Mouse (Mus musculus) left cerebral cortex, adult 2 months (tissue): ENCODE data around the gene Rnf220. TPM values are rescaled to one million over a fixed set of nuclear protein-coding genes. Genes with fewer than 3 reads are reported as not detected.
A peak's percentile ranks its signal among the peaks of the same experiment; 100 is the strongest.

Experiments used
- DNase-seq, 2 experiments: peaks; one replicate each; pipeline ENCODE4 v3.0.0; 2021 to 2022; ENCODE audit warnings: low spot score in 2 of 2, mixed read lengths in 1 of 2; ENCODE audit errors: extremely low spot score in 1 of 2
- H3K27ac ChIP-seq: fragments of 200-600 bp; 2 replicates; pipeline ENCODE4 v1.8.1; 2022
- H3K4me3 ChIP-seq: fragments of 200-600 bp; 2 replicates; pipeline ENCODE4 v1.8.1; 2022
- CTCF ChIP-seq: fragments of 200-600 bp; IDR thresholded peaks from 2 replicates; pipeline ENCODE4 v1.8.1; 2022; ENCODE audit warnings: antibody characterized with exemption, mild to moderate bottlenecking, moderate library complexity
- intact Hi-C: fragments of 180-260 bp; cut with DNase I; formaldehyde crosslinking; loops from one replicate; pipeline ENCODE4 v1.15.1; 2025
- total RNA-seq, 2 experiments: library from RNA; stranded (reverse); gene quantifications; 2 replicates each; pipeline ENCODE4 v1.2.3; 2021

Rnf220 gene
- total RNA-seq, 2 experiments from 2014 or later: 192 to 199 TPM

GRCm38 (mm10) chr4:117486188-117486587 lies 10.7 kb downstream of the Rnf220 start:
- Histone ChIP-seq H3K27ac (no peak overlapping the region), H3K4me3 (no peak overlapping the region)
- intact Hi-C loops: no loop called here
- DNase-seq: no peak
- TF ChIP-seq CTCF: no peak

GRCm38 (mm10) chr4:117485045-117485780 lies 11.6 kb downstream of the Rnf220 start:
- H3K27ac ChIP-seq: no peak overlapping the region; the same call in 1 of the 2 replicates
- no peak for DNase-seq
- no peak for TF ChIP-seq CTCF

GRCm38 (mm10) chr4:117484256-117485044 lies 12.4 kb downstream of the Rnf220 start:
- H3K27ac ChIP-seq: peak overlapping the region; percentile 18; the same call in 1 of the 2 replicates

More at GRCm38 (mm10) chr4:117485045-117485780, 11.6 kb downstream of the Rnf220 start:
- intact Hi-C loops: no loop called here
- H3K4me3 ChIP-seq: peak overlapping the region; percentile 48; the same call in 1 of the 2 replicates

GRCm38 (mm10) chr4:117483931-117484255 lies 13.0 kb downstream of the Rnf220 start:
- TF ChIP-seq CTCF: no peak
- no peak overlapping the region; the same call in 1 of the 2 replicates for H3K27ac ChIP-seq
- peak overlapping the region; percentile 48 for H3K4me3 ChIP-seq
- peak in 1 of 2 experiments; percentile 15 for DNase-seq
- intact Hi-C loops: loop anchor here (5.0 kb wide), 1 partner anchor 92 kb away; no protein-coding TSS in a partner anchor

More at GRCm38 (mm10) chr4:117484256-117485044, 12.4 kb downstream of the Rnf220 start:
- TF ChIP-seq CTCF: no peak
- DNase-seq: peak; percentile 37 to 42
- intact Hi-C loops: loop anchor here (5.0 kb wide), 1 partner anchor 92 kb away; no protein-coding TSS in a partner anchor
- H3K4me3 ChIP-seq: peak overlapping the region; percentile 48

GRCm38 (mm10) chr4:117482103-117482502 lies 14.7 kb downstream of the Rnf220 start:
- DNase-seq: no peak
- intact Hi-C loops: loop anchor here (5.0 kb wide), 1 partner anchor 90 kb away; no protein-coding TSS in a partner anchor
- TF ChIP-seq CTCF: no peak
- Histone ChIP-seq H3K4me3 (no peak overlapping the region), H3K27ac (no peak overlapping the region)

- Histone ChIP-seq H3K4me3 (no peak overlapping the region), H3K27ac (no peak overlapping the region)
- DNase-seq: no peak
- intact Hi-C loops: loop anchor here (5.0 kb wide), 1 partner anchor 89 kb away; no protein-coding TSS in a partner anchor
- no peak for TF ChIP-seq CTCF
These were observed 16.0 kb downstream of the Rnf220 start for GRCm38 (mm10) chr4:117480611-117481445.

- DNase-seq: no peak
These were observed 16.9 kb downstream of the Rnf220 start for GRCm38 (mm10) chr4:117479951-117480350.

GRCm38 (mm10) chr4:117478101-117478673 lies 18.7 kb downstream of the Rnf220 start:
- intact Hi-C loops: no loop called here
- no peak for TF ChIP-seq CTCF
- Histone ChIP-seq H3K4me3 (no peak overlapping the region), H3K27ac (no peak overlapping the region)
- DNase-seq: peak in 1 of 2 experiments; percentile 9

More at GRCm38 (mm10) chr4:117479951-117480350, 16.9 kb downstream of the Rnf220 start:
- Histone ChIP-seq H3K27ac (no peak overlapping the region), H3K4me3 (no peak overlapping the region)
- intact Hi-C loops: loop anchor here (5.0 kb wide), 1 partner anchor 88 kb away; no protein-coding TSS in a partner anchor
- TF ChIP-seq CTCF: no peak

GRCm38 (mm10) chr4:117477401-117477800 lies 19.5 kb downstream of the Rnf220 start:
- no peak for DNase-seq
- no peak for TF ChIP-seq CTCF
- H3K27ac ChIP-seq: no peak overlapping the region
- intact Hi-C loops: no loop called here
- H3K4me3 ChIP-seq: no peak overlapping the region

- no peak overlapping the region for H3K4me3 ChIP-seq
- H3K27ac ChIP-seq: no peak overlapping the region
- intact Hi-C loops: no loop called here
- DNase-seq: no peak
- TF ChIP-seq CTCF: no peak
These were observed 20.1 kb downstream of the Rnf220 start for GRCm38 (mm10) chr4:117476777-117477176.

- Histone ChIP-seq H3K4me3 (no peak overlapping the region), H3K27ac (no peak overlapping the region)
- no peak for DNase-seq
- intact Hi-C loops: no loop called here
- no peak for TF ChIP-seq CTCF
These were observed 20.5 kb downstream of the Rnf220 start for GRCm38 (mm10) chr4:117476355-117476754.
